In genomic region chr12:73631148-73631547, GRCm38 (mm10) we compare ENCODE assay signal across 30 mouse cellular contexts. TPM values are rescaled to one million over a fixed set of nuclear protein-coding genes. Genes with fewer than 3 reads are reported as not detected.
DNase-seq lines count a peak whose midpoint lies in the region; ATAC-seq and TF ChIP-seq lines count a peak whose summit lies in the region.
"Had no signal": no experiment of that assay in that cellular context is flagged by ENCODE, and none has a peak within 500 bp of the region (broad histone marks: within the 10 kb centered on the region; RNA-seq: fewer than 3 reads in every experiment).

No protein-coding gene starts in this region.

- peaks cover 8 to 35% of the 10 kb centered on the region in 2 experiments for H3K4me1 ChIP-seq in CH12.LX (ENCODE audit: control insufficient read depth in 1 of 2, insufficient read depth in 2 of 2)
- H3K4me1 ChIP-seq in embryonic facial prominence, embryonic 14.5 days (ENCODE audit: control insufficient read depth, insufficient read depth, low read length): peaks cover 19% of the 10 kb centered on the region
- H3K4me1 ChIP-seq: hindbrain, embryonic 13.5 days had no signal

- in situ Hi-C loops in CH12.LX (cut with MboI; ENCODE audit: low pct_ligation_motif_present, low pct_unique_long_range_greater_than_20kb, low sequenced_read_pairs): no loop called here

- no peak for TF ChIP-seq RAD21 in CH12.LX (IDR thresholded peaks at IDR 0.05; ENCODE audit: low read depth, low read length)

- dilution Hi-C loops in CH12.LX (cut with MboI; ENCODE audit: extremely low pct_ligation_motif_present, extremely low pct_unique_long_range_greater_than_20kb, low sequenced_read_pairs): no loop called here

- no peaks in the 10 kb centered on the region for H3K9me3 ChIP-seq in CH12.LX (replicated peaks; ENCODE audit: low read length)
- H3K9me3 ChIP-seq in embryonic facial prominence, embryonic 14.5 days (ENCODE audit: control insufficient read depth, low read length): no peaks in the 10 kb centered on the region
- H3K9me3 ChIP-seq: embryonic facial prominence, embryonic 15.5 days; forebrain, embryonic 12.5 days; hindbrain, embryonic 13.5 days; kidney, embryonic 15.5 days; limb, embryonic 13.5 days; lung, embryonic 15.5 days had no signal

- no peak for TF ChIP-seq EP300 in CH12.LX (IDR thresholded peaks at IDR 0.05; ENCODE audit: low read length)

- no peak overlapping the region for H3K4me2 ChIP-seq in CH12.LX (ENCODE audit: insufficient read depth, low read depth, poor library complexity, severe bottlenecking)
- H3K4me2 ChIP-seq in embryonic facial prominence, embryonic 14.5 days (ENCODE audit: low read depth, low read length): no peak overlapping the region
- H3K4me2 ChIP-seq: embryonic facial prominence, embryonic 15.5 days; forebrain, embryonic 12.5 days; heart, embryonic 11.5 days; hindbrain, embryonic 13.5 days; kidney, embryonic 15.5 days; limb, embryonic 13.5 days; liver, embryonic 11.5 days; lung, embryonic 15.5 days; midbrain, embryonic 11.5 days had no signal

- peak; percentile 47; the same call in 1 of the 2 replicates for ATAC-seq in embryonic facial prominence, embryonic 14.5 days (ENCODE audit: low read depth)
- ATAC-seq: midbrain, embryonic 16.5 days had no signal

- no peaks in the 10 kb centered on the region for H3K27me3 ChIP-seq in CH12.LX (replicated peaks)
- H3K27me3 ChIP-seq in embryonic facial prominence, embryonic 14.5 days (replicated peaks; ENCODE audit: control insufficient read depth, insufficient read depth, low read length): no peaks in the 10 kb centered on the region
- H3K27me3 ChIP-seq: embryonic facial prominence, embryonic 15.5 days; forebrain, embryonic 12.5 days; hindbrain, embryonic 13.5 days; kidney, embryonic 15.5 days; limb, embryonic 13.5 days; lung, embryonic 15.5 days had no signal

- DNase-seq in CD4-positive, CD25-positive, alpha-beta regulatory T cell, adult 2 months (ENCODE audit: low read depth, low spot score): peak; percentile 83
- DNase-seq in CH12.LX (ENCODE audit: extremely low read depth): no peak
- DNase-seq in embryonic facial prominence, embryonic 14.5 days (ENCODE audit: low spot score): no peak
- DNase-seq in natural killer cell, adult 2 months (ENCODE audit: low spot score in 2 of 2): peak; percentile 57 to 68
- DNase-seq in neural tube, embryonic 10.5 days (ENCODE audit: extremely low spot score, low spot score): no peak
- no peak for DNase-seq in layer of hippocampus, adult 9-11 months
- DNase-seq: adrenal gland, postnatal 10 days; B cell, adult 2 months; cerebellum, adult 11 months; cerebellum, adult 9-10 months; embryo, embryonic 11 days; gastrocnemius, postnatal 25 days; heart, adult 18-20 months; heart, postnatal 36 days; kidney, adult 11 months; kidney, postnatal 4 days; layer of hippocampus, postnatal 36 days; retina, postnatal 1 day; right cerebral cortex, postnatal 14 days; thymus, postnatal 4 days had no signal

- no peaks in the 10 kb centered on the region for H3K36me3 ChIP-seq in CH12.LX (replicated peaks in 1 of 2; ENCODE audit: control insufficient read depth in 1 of 2, insufficient read depth in 1 of 2, low read length in 1 of 2)
- H3K36me3 ChIP-seq in embryonic facial prominence, embryonic 14.5 days (ENCODE audit: control insufficient read depth, insufficient read depth, low read length): no peaks in the 10 kb centered on the region
- H3K36me3 ChIP-seq: embryonic facial prominence, embryonic 15.5 days; forebrain, embryonic 12.5 days; hindbrain, embryonic 13.5 days; kidney, embryonic 15.5 days; limb, embryonic 13.5 days; lung, embryonic 15.5 days had no signal

- no peak for TF ChIP-seq CTCF in CH12.LX (conservative IDR thresholded peaks at IDR 0.05 in 1 of 2, IDR thresholded peaks at IDR 0.05 in 1 of 2; ENCODE audit: low read depth in 2 of 2, low read length in 2 of 2)

- H3K79me2 ChIP-seq in CH12.LX (replicated peaks; ENCODE audit: control insufficient read depth, extremely low read depth, insufficient read depth, poor library complexity, severe bottlenecking): no peaks in the 10 kb centered on the region

- no peak overlapping the region for H3K9ac ChIP-seq in CH12.LX (ENCODE audit: insufficient read depth, low read depth)
- H3K9ac ChIP-seq in embryonic facial prominence, embryonic 14.5 days (ENCODE audit: low read depth, low read length): no peak overlapping the region
- H3K9ac ChIP-seq: embryonic facial prominence, embryonic 15.5 days; forebrain, embryonic 12.5 days; hindbrain, embryonic 13.5 days; kidney, embryonic 15.5 days; limb, embryonic 13.5 days; lung, embryonic 15.5 days had no signal

- no peak overlapping the region for H3K27ac ChIP-seq in CH12.LX (ENCODE audit: insufficient read depth, low read depth)
- H3K27ac ChIP-seq in embryonic facial prominence, embryonic 14.5 days (replicated peaks; ENCODE audit: low read depth, low read length): no peak overlapping the region
- H3K27ac ChIP-seq: forebrain, embryonic 12.5 days; hindbrain, embryonic 13.5 days; kidney, embryonic 15.5 days; limb, embryonic 13.5 days; lung, embryonic 15.5 days had no signal

- WGBS in embryonic facial prominence, embryonic 14.5 days: 49% methylated on average over 11 of the region's 11 CpGs

- H3K4me3 ChIP-seq in CH12.LX (replicated peaks in 1 of 3; ENCODE audit: low read depth in 2 of 3, low read length in 2 of 3, poor library complexity in 1 of 3): no peak overlapping the region
- H3K4me3 ChIP-seq in embryonic facial prominence, embryonic 14.5 days (ENCODE audit: low read depth, low read length): no peak overlapping the region
- H3K4me3 ChIP-seq: embryonic facial prominence, embryonic 15.5 days; forebrain, embryonic 12.5 days; hindbrain, embryonic 13.5 days; kidney, embryonic 15.5 days; limb, embryonic 13.5 days; lung, embryonic 15.5 days had no signal

- TF ChIP-seq POLR2A in CH12.LX (IDR thresholded peaks at IDR 0.05; ENCODE audit: low read depth, low read length): no peak

TF ChIP-seq in CH12.LX, 34 proteins besides CTCF, POLR2A, EP300 and RAD21:
- TF ChIP-seq MXI1 (IDR thresholded peaks at IDR 0.05; ENCODE audit: low read depth, low read length): peak; percentile 26; the same call in 1 of the 2 replicates
- TF ChIP-seq NELFE (IDR thresholded peaks at IDR 0.05; ENCODE audit: low read depth, low read length): no peak
- no peak for TF ChIP-seq MAX (IDR thresholded peaks at IDR 0.05; ENCODE audit: low read length)
- TF ChIP-seq CHD1 (IDR thresholded peaks at IDR 0.05; ENCODE audit: low read depth, low read length): no peak

RNA-seq across cellular contexts. Expression of gene Prkch, which starts 46.6 kb away (rescaled TPM):
- total RNA-seq in CH12.LX (2012; rRNA removed) (0.55 and 0.76 TPM in 2 replicates), CH12.LX (2014; rRNA removed) (1.8 and 2.2 TPM in 2 replicates)
- 2.3 and 2.4 TPM in 2 replicates for polyA plus RNA-seq in CH12.LX (2012; ENCODE audit: insufficient read length, low read depth)
- 13.6 TPM in 2 replicates for polyA plus RNA-seq in embryonic facial prominence, embryonic 14.5 days (2014; fragmentation: Nextera tagmentation; extraction: Ambion mirVana)

Comparison
In these comparisons a context has a peak if more than half of its experiments do, and no peak if none do; other contexts are left out.
1. DNase-seq: peak in CD4-positive, CD25-positive, alpha-beta regulatory T cell, adult 2 months (single experiment) and natural killer cell, adult 2 months (2 of 2); none in CH12.LX (single experiment), embryonic facial prominence, embryonic 14.5 days (single experiment), neural tube, embryonic 10.5 days (single experiment) and layer of hippocampus, adult 9-11 months (single experiment).